Mouse (Mus musculus): ENCODE data around the gene Elovl6.
A peak's percentile ranks its signal among the peaks of the same experiment; 100 is the strongest.

The Elovl6 gene

DNA sequence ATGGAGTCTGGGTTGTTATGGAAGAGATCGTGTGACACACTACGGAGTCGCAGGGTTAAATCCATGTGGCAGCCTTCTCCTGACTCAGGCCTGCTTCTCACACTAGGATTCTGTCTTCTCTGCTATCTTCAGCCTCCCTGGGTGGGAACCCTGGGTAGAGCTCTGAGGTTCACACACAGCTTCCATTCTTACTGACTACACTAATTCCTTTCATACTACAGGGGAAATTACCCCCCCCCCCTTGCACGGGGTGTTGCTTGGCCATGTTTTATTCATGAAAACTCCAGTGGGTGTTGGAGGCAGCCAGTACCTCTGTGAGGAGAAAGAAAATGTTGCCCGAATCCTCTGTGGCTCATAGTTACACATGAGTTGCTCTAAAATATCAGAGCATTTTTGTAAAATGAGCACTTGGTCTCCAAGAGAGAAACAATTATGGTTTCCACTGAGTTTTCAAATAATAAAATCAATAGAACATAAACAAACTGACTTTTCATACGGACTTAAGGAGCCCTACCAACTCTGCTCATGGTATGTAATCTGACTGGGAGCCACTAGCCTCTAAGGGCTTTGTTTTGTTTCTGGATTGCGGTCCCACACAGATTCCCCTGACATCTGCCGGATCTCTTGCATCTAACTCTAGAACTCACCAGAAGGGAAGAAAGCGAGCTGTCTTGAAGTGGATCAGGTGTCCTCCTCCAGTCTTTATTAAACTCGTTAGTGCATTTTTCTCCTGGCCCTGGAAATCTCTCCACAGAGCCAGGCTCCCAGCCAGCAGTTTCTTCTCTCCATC, 108.3 kb downstream of the Elovl6 start:
- DNase-seq (ENCODE audit: inconsistent age in 2 of 2, low spot score in 1 of 2) = no peak

DNA sequence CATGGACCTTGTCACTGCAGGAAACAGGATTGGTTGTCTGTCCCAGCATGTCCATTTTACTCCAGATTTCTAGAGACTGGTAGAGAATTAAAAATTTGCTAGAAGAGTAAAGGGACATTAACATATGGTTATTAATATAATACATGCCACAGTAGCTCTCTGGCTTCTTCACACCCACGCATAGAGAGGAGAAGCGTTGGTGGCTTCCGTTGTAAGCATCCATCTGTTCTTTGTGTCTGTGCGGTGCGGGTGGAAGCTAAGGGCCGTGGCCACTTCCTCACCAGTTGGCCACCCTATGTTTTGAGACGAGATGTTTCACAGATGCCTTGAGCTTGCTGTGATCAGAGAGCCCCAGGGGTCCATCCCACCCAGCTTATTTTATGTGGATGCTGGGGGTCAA, 109.5 kb downstream of the Elovl6 start:
- DNase-seq (ENCODE audit: inconsistent age in 2 of 2, low spot score in 1 of 2) = no peak

DNA sequence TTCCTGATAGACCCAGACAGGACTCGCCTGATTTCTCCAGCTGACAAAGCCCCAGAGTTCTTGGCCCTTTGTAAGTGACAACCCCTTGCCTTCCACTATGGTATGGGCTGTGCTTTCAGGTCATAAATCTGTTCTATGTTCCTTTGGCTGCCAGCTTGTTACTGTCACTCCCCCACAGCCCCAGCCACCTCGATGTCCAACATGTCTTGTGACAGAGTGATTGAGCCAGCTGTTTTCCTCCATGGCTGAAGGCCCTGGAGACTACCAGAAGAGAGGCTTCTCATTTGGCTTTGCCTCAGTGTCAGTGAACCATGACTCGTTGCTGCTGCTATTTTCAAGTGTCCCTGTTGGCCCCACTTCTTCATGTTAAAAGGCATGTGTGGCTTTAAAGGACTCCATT, 113.3 kb downstream of the Elovl6 start:
- no peak for DNase-seq (ENCODE audit: inconsistent age in 2 of 2, low spot score in 1 of 2)

DNA sequence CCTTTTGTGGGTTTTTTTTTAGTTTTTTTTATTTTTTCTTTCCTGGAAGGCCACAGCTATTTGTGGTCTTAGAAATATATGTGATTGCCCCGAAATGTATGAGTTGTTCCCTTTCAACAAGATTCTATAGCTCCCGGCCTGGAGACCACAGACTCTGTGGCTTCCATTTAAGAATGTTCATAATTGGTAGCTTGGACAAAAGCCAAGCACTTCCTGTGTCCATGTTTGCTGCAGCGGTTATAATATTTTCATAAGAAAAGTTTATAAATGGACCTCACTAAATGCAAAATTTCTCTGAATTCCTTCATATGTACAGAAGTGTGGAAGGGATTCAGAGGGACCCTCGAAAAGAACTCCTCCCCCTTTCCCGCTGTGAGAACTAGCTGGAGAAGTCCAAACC, 114.6 kb downstream of the Elovl6 start:
- no peak for DNase-seq (ENCODE audit: inconsistent age in 2 of 2, low spot score in 1 of 2)

DNA sequence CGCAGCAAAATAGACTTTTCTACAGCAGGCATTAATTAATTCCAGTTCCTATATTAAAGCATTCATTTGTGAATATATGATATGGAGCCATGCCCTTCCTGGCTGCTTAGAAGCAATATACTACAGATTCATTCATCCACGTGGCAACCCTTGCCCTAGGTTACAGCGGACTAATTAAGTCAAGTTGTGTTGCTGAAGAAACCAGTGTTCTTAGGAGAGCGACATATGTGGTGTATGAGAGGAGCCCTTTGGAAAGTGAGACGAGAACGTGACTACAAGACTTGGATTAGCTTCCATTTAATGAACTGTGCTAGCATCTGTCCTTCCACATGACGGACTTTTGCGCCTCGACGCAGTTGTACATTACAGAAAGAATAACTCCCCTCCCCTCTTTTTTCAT, 115.2 kb downstream of the Elovl6 start:
- no peak for DNase-seq (ENCODE audit: inconsistent age in 2 of 2, low spot score in 1 of 2)

DNA sequence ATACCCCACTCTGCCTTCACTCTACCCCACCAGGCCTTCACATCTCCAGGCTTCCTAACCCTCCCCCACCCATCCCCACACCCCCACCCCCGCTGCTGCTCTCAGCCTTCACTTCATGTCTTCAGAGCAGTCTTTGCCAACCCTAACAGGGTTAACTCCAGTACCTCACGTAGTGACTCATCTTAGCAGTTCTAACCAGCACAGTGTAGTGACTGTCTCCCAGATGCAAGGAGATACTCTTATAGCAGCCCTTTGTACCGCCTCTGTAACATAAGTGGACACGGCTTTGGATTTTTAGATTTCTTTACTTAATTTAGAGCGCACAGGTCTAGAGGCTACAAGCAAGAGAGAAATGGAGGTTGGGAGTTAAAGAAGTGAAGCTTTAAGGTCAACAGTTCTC, 116.4 kb downstream of the Elovl6 start:
- no peak for DNase-seq (ENCODE audit: inconsistent age in 2 of 2, low spot score in 1 of 2)

DNA sequence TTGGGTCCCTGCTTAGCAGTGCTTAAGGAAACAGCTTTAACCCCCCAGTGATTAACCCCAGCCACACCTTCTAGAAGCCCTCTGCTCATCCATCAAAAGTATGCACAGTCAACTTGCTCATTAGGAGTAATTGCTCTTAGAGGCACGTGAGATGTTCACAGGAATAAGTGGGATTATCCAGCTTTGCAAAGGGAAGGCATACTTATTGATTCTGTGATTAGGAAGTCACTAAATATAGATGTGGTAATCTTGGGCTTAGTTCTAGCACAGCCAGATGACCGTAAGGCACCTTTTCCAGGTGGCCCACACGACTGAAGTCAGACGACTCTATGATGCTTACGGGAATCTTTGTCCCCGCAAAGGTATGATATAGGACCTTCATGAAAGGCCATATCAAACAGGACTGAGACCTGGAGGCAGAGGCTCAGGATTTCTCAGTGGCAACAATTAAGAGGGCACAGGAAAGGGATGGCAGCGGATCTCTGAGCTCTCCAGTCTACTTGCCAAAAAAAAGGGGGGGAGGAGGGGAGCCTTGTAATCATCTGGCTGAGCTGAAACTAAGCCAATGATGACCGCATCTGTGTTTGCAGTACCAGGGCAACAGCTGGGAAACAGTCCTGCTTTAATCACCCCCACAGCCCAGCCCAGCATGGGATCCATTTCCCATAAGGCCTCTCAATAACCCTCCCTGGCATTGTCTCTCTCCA, 117.6 kb downstream of the Elovl6 start:
- DNase-seq (ENCODE audit: inconsistent age in 2 of 2, low spot score in 1 of 2) = peak in 1 of 2 experiments; percentile 49

DNA sequence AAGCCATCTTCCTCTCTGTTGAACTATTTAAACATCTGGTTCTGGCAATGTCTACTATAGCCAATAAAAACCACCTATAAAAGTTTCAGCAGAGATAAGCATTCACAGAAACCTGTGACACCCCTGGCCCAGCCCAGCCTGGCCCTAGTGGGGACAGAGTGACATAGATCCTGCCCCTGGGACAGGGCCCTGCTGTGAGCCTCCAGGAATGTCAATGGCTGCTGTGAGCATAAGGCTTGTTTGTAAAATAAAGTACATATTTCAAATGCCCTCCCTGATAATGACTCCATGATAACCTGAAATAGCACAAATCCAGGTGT, 118.1 kb downstream of the Elovl6 start:
- DNase-seq (ENCODE audit: inconsistent age in 2 of 2, low spot score in 1 of 2) = no peak

DNA sequence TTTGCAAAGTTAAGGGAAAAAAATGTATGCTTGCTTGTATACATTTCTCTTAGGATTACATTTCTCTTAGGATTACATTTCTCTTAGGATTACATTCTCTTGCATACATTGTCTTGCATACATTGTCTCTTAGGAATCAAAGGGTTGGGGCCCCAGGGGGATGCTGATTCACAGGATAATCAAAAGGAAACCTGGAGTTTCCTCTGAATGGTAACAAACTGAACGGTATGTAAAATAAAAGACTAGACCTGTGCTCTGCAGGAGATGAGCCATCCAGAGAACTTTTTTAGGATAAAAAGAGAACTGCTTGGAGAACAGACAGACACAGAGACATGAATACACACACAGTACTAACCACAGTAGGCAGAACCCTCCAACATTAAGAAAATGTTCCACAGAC, 118.8 kb downstream of the Elovl6 start:
- DNase-seq (ENCODE audit: inconsistent age in 2 of 2, low spot score in 1 of 2) = no peak

DNA sequence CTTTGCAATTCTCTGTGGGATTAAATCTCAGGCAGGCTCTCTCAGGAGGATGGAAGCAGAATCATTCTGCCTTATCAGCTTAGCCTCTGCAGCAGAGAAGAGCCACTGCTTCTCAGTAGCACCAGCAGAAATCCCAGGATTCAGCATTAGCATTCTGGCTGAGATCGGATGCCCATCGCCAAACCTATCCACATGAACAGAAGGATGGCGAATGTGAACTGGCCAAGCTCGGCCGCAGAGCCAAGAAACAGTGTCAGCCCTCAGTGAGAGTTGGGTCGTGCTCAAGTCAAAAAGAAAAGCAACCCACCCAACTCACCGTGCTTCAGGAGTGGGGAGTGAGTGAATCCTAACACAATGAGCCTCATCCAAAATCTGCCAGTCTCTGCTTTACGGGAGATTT, 119.6 kb downstream of the Elovl6 start:
- DNase-seq (ENCODE audit: inconsistent age in 2 of 2, low spot score in 1 of 2) = no peak

DNA sequence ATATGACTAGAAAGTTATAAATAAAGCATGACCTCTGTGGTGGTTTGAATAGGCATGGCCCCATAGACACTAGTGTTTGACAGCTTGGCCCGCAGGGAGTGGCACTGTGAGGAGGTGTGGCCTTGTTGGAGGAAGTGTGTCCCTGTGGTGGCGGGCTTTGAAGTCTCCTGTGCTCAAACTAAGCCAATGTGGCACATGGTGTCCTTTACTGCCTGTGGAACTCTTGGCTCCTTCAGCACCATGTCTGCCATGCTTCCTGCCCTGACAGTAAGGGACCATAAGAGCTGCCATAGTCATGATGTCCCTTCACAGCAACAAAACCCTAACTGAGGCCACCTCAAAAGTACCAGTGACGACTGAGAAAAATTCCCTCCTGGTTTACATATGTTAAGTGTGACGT, 120.3 kb downstream of the Elovl6 start:
- DNase-seq (ENCODE audit: inconsistent age in 2 of 2, low spot score in 1 of 2) = no peak

DNA sequence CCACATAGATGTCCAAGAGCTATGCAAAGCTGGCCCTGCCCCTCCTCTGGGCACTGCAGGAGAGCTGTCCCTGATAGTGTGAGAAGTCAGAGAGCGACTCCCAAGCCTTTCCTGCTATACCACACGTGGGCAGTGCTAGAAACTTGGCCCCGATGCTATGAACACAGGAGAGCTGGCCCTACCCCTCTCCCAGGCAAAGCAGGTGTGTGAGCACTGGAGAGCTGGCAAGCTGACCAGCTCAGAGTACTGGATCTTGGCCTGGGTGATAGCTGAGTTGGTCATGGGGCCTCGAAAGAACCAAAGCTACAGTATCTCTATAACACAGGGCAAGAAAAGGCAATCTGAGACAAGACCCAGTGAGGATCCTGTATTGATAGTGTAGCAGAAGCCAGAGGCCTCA, 124.4 kb downstream of the Elovl6 start:
- DNase-seq (ENCODE audit: inconsistent age in 2 of 2, low spot score in 1 of 2) = no peak

DNA sequence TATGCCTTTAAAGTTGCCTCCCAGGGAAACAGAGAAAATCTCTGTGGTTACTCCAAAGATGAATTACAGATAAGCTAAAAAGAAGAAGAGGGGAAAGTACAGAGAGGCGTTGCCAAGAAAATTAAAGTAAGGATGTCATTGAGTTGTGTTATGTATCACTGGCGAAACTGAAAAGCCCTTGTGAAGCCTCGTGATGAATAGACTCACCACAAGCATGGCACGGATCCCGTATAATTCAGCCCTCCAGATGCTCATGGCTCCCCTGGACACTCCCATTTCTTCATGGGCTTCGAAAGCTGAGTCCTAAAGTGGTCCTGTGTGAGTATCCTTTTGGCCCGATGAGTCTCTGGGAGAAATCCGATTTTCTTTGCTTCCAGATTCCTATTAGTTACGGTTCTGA, 125.1 kb downstream of the Elovl6 start:
- DNase-seq (ENCODE audit: inconsistent age in 2 of 2, low spot score in 1 of 2) = no peak

DNA sequence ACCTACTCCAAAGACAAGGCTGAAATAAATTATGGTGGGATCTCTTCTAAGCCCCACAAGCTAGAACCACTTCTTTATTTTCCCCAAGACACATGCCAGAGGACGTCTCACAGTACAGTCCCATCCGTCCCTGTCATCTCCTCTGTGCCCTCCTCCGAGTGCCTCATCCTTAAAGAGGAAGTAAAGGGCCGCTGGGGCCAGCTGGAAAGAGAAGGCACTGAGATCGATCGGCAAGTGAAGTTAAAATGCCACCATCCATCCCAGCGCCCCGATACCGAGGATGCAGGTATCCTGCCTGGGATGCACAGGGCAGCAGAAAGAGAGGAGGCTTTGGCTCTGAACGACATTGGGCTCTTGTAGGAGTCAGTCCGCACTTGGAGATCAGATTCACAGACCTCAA, 125.6 kb downstream of the Elovl6 start:
- DNase-seq (ENCODE audit: inconsistent age in 2 of 2, low spot score in 1 of 2) = no peak

DNA sequence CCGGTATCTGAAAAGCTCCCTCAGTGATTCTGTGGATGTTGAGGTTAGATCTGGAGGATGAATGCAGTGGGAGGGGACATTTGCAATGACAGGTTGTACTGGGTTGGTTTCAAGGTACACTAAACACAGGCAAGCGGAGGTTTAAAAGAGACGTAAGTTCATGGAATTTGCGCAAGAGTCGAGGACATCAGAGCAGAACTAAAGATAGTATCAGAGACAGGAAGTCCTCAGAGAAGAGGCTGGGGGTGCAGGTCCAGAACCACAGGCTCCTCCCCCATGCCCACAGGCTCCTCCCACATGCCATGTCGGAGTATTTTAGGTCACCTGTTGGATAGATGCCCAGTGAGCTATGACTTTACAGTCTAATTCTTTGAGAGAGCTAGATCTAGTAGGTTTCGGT, 126.6 kb downstream of the Elovl6 start:
- DNase-seq (ENCODE audit: inconsistent age in 2 of 2, low spot score in 1 of 2) = no peak

DNA sequence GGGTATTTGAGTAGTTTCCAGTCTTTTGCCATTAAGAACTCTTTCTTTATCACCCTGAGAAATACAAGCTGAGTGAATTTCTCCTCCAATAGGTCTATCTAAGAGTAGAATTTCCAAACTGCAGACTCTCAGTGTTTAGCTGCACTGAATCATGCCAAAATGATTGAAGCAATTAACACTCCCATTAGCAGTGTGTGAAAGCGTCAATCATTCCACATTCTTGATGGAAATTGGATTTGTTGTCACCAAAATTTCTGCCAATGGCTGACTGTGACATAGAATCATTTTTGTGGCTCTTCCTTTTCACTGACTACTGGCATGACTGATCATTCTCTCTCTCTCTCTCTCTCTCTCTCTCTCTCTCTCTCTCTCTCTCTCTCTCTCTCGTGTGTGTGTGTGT, 131.8 kb downstream of the Elovl6 start:
- DNase-seq (ENCODE audit: inconsistent age in 2 of 2, low spot score in 1 of 2) = no peak

DNA sequence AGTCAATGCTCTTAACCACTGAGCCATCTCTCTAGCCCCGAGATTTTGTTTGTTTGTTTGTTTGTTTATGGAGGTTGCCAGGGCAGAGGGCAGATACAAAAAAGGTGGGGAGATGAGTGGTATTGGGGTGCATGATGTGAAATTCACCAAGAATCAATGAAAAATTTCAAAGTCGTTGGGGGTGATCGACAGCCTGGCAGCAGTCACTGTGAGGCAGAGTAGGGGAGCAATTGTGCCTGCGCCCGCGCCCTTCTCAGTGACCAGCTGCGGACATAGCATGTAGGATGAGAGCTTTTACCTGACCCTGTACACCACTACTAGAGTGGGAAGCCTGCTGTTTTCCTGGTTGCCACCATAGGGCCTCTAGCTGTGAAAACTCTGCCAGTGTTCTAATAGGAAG, 143.8 kb downstream of the Elovl6 start:
- DNase-seq (ENCODE audit: inconsistent age in 2 of 2, low spot score in 1 of 2) = no peak

DNA sequence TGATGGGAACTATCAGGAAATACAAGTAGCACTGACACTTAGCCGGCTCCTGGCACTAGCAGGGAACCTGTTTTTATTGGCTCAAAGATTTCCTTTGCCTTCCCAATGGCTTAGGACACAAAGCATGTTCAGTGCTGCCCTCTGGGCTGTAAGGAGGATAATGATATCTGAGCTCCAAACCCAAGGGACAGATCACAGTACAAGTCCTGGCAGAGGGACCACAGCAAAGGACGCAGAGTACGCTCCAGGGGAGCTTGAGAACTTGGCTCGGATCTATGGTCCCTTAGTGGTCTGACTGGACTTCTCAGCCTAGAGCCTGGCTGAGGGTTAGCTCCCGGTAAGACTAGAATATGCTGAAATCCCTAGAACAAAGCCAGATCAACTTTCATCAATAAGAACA, 148.1 kb downstream of the Elovl6 start:
- DNase-seq (ENCODE audit: inconsistent age in 2 of 2, low spot score in 1 of 2) = peak in 1 of 2 experiments; percentile 39

DNA sequence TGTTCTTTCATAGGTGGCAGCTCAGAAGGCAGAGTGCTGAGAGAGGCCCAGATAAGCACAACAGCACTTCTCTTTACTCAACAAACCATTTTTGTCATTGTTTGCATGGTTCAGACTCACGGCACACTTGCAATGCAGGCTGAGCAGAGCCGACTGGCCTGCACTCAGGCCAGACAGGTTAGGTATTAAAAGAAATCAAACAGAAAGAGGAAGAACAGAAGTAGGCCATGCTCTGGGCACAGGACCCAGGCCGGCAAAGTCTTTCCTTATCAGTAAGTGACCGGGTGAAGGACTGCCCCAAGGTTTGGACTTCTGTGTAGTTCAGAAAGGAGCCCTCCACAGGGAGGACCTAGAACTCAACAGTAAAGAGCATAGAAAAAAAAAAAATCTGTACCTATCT, 149.7 kb downstream of the Elovl6 start:
- peak; percentile 14 to 49 for DNase-seq (ENCODE audit: inconsistent age in 2 of 2, low spot score in 1 of 2)

DNA sequence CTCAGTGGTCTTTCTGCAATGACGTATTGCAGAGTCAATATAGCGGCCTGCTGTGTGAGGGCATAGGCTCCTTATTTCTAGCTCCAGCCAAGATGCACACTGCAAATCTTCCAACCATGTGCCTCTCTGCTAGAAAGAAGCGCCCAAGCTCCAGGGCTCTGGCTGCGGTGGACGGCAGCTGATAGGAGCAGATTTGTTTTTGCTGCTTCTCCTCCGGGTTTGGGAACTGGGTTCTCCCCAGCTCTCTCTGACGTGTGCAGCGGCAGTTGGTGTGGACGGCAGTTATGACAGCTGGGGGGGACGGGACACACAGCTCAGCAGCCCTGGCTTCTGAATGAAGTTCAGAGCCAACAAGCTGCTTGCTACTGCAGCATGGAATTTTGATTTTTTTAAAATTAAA, 150.2 kb downstream of the Elovl6 start:
- DNase-seq (ENCODE audit: inconsistent age in 2 of 2, low spot score in 1 of 2) = peak in 1 of 2 experiments; percentile 24

DNA sequence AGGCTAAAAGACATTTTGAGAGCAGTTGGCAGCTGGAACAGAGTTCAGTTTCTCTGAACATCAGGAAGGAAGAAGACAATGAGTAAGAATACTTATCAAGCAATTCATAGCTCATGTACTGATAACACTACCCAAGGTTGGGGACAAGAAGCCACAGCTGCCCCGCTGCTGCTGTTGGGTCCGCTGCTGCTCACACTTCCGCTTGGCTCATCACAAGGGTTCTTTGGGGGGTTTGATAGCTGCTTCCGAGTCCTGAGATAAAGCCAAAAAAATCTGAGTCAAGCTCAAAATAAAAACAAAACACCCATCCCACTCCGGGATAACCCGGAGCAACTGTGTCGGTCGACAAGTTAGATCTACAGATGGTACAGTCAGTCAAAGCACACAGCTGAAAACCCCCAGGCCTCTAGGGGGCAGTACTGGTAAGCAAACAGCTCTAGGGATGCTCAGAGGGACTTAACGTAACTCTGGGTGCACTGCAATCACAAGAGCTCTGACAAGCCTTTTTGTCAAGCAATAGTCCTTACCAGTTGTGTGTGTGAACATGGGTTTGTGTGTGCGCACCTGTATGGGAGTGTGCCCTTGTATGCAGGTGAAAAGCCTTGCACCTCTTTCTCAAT, 151.0 kb downstream of the Elovl6 start:
- DNase-seq (ENCODE audit: inconsistent age in 2 of 2, low spot score in 1 of 2) = peak in 1 of 2 experiments; percentile 38

DNA sequence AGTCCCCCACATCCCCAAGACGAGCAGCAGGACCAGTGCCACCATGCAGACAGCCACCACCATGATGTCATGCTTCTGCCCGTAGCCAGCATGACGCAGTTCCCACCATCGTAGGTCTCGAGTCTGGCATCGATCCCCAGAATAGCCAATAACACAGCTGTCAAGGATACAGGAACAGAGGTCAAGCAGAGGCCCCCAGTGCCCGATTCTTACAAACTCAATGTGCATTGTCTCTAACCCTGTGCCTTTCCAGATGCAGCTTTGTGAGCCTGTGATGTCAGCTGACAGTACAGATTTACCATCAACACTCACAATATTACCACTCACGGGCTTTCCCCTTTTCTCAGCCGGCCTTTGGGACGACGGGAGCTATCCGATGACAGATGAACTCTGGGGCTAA, 154.0 kb downstream of the Elovl6 start:
- no peak for DNase-seq (ENCODE audit: inconsistent age in 2 of 2, low spot score in 1 of 2)

Data from adrenal gland, adult (tissue).